Mouse (Mus musculus): Measurements from ENCODE around the gene Rabgap1l.

DNA sequence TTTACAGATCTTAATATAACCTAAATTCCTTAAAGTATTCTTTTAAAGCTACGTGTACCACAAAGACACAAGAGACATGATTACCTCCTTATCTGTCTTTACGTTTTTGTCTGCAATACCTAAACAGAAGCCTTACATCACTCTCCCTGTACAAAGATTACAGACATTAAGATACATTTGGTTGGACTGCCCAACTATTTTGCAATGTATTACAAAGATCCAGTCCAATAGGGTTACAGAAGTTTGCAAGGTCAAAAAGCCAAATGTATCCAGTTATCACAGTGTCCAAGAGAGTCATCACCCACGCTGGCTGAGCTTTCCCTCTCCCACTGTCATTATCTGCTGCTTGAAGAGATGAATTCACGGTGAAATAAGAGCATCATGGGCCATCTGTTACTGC is 63.1 kb downstream of the Rabgap1l start:
- no peak for TF ChIP-seq GATA1 (IDR thresholded peaks at IDR 0.05; ENCODE audit: borderline replicate concordance, low read length)
- no peak for TF ChIP-seq FLI1 (IDR thresholded peaks at IDR 0.05; ENCODE audit: low read length)
